Mouse (Mus musculus) hindbrain, embryonic 11.5 days (tissue): ENCODE data around the gene Gm17482. TPM values are rescaled to one million over a fixed set of nuclear protein-coding genes. Genes with fewer than 3 reads are reported as not detected.
"Not testable (repeated sequence)": the region's sequence is repeated elsewhere in the genome, so short reads cannot be mapped to it uniquely, and the experiment has no call there.

Source experiments
- ATAC-seq: fragments of 200-750 bp; cut with Nextera tagmentation; 2 replicates; pipeline ENCODE4 v1.8.0; 2017; ENCODE audit warnings: mild to moderate bottlenecking, moderate TSS enrichment, moderate library complexity; ENCODE audit not compliant: low FRiP score
- DNase-seq: peaks from one replicate; pipeline ENCODE4 v3.0.0-alpha.2; 2015; ENCODE audit warnings: low spot score
- H3K27ac ChIP-seq: fragments of 300-500 bp; sonication (generic); 2 replicates; pipeline ENCODE4 v1.5.1; 2014; ENCODE audit warnings: mild to moderate bottlenecking, low read depth, low read length
- H3K27me3 ChIP-seq: fragments of 300-500 bp; sonication (generic); 2 replicates; pipeline ENCODE4 v1.6.1; 2014; ENCODE audit warnings: mild to moderate bottlenecking, low read length, moderate library complexity, mixed read lengths; ENCODE audit not compliant: control insufficient read depth, insufficient read depth
- H3K36me3 ChIP-seq: fragments of 300-500 bp; sonication (generic); 2 replicates; pipeline ENCODE4 v1.6.1; 2014; ENCODE audit warnings: mild to moderate bottlenecking, low read length, moderate library complexity, mixed read lengths; ENCODE audit not compliant: control insufficient read depth, insufficient read depth
- H3K4me1 ChIP-seq: fragments of 300-500 bp; sonication (generic); replicated peaks from 2 replicates; pipeline ENCODE4 v1.6.1; 2014; ENCODE audit warnings: low read length, mixed read lengths; ENCODE audit not compliant: control insufficient read depth, insufficient read depth
- H3K4me2 ChIP-seq: fragments of 300-500 bp; sonication (generic); replicated peaks from 2 replicates; pipeline ENCODE4 v1.6.1; 2014; ENCODE audit warnings: mild to moderate bottlenecking, low read depth, low read length
- H3K4me3 ChIP-seq: fragments of 300-500 bp; sonication (generic); 2 replicates; pipeline ENCODE4 v1.5.1; 2014; ENCODE audit warnings: low read depth, low read length
- H3K9ac ChIP-seq: fragments of 300-500 bp; sonication (generic); 2 replicates; pipeline ENCODE4 v1.6.1; 2014; ENCODE audit warnings: low read depth, low read length
- H3K9me3 ChIP-seq: fragments of 300-500 bp; sonication (generic); 2 replicates; pipeline ENCODE4 v1.6.1; 2016; ENCODE audit warnings: low read length; ENCODE audit not compliant: control insufficient read depth
- WGBS: fragments of 180-500 bp; shearing (Covaris S2); extraction: QIAGEN DNeasy Blood & Tissue Kit; methylation state at CpG from one replicate; pipeline ENCODE4 v1.1.7; 2014; 5-methylcytosine and 5-hydroxymethylcytosine counted together
- polyA plus RNA-seq: library from polyadenylated mRNA; unstranded; fragments of >200 nt; fragmentation: Nextera tagmentation; extraction: Ambion mirVana; gene quantifications from 2 replicates; pipeline ENCODE4 v1.2.1, GENCODE M21; 2014

The Gm17482 gene
- polyA plus RNA-seq, 1 experiment from 2014 or later: not detected

DNA sequence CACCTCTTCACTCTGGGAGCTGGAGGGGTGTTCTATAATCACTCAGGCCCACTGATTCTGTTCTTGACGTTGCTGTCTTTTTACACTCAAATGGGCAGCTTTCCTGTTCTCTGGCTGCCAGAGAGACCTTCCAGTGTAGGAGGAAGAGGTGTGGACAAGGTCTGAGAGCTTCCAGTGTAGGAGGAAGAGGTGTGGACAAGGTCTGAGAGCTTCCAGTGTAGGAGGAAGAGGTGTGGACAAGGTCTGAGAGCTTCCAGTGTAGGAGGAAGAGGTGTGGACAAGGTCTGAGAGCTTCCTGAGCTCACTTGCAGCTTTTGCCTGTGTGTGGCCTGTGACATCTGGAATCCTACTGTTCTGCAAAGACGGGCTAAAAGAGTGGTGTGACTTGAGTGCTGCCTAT, 13.3 kb downstream of the Gm17482 start:
- H3K27me3 ChIP-seq, DNase-seq, H3K4me2 ChIP-seq, H3K4me3 ChIP-seq, H3K9me3 ChIP-seq, H3K4me1 ChIP-seq, H3K9ac ChIP-seq, H3K36me3 ChIP-seq, ATAC-seq, H3K27ac ChIP-seq: not testable (repeated sequence)
- 64% methylated on average over 2 of the region's 2 CpGs for WGBS

DNA sequence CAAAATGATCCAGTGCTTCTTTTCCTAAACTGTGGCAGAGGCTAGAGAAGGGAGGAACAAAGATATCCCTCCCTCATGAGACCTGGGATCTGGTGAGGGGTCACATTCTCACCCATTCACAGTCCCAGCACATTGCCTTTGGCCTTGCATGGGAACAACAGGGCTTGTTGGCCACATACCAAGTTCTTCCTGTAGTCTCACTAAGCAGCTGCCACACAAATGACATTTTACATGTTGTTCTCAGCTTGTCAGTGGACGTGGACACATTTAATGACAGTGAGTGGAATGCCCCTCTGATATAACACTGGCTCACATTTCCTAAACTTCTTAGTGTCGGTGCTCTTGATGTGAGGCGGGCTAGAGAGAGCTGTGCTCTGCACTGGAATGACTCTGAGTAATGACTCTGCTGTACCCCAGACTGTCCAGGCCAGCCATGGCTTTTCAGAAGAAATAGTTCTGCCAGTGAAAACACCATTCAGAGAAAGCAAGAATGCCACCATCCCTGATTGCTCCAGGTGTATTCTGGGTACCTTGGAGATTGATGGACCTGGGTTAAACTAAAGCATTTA, 14.1 kb downstream of the Gm17482 start:
- ATAC-seq (no peak), DNase-seq (no peak)
- H3K4me1 ChIP-seq: no peaks in the 10 kb centered on the region
- no peaks in the 10 kb centered on the region for H3K27me3 ChIP-seq
- no peak overlapping the region for H3K9ac ChIP-seq
- no peak overlapping the region for H3K4me3 ChIP-seq
- H3K36me3 ChIP-seq: no peaks in the 10 kb centered on the region
- no peak overlapping the region for H3K4me2 ChIP-seq
- H3K27ac ChIP-seq: no peak overlapping the region
- 84% methylated on average over 3 of the region's 3 CpGs for WGBS
- no peaks in the 10 kb centered on the region for H3K9me3 ChIP-seq

DNA sequence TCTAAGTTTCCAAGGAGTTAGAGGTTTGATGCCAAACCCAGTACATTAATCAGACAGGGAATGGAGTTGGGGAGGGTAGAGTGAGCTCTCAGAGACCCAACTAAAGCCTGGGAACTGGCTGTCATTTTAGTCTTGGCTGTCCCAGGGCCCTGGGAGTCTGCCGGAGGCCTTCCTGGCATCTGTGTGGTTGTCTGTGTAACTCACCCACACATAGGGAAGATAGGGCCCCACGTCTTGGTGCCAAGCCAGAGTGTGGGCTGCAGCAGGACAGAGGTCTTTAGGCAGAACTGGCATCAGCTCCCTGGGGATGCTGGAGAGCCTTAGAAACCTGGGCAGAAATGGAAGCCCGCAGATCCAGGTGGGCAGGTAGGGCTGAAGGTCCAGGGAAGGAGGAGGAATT, 14.8 kb downstream of the Gm17482 start:
- no peaks in the 10 kb centered on the region for H3K27me3 ChIP-seq
- no peak for ATAC-seq

DNA sequence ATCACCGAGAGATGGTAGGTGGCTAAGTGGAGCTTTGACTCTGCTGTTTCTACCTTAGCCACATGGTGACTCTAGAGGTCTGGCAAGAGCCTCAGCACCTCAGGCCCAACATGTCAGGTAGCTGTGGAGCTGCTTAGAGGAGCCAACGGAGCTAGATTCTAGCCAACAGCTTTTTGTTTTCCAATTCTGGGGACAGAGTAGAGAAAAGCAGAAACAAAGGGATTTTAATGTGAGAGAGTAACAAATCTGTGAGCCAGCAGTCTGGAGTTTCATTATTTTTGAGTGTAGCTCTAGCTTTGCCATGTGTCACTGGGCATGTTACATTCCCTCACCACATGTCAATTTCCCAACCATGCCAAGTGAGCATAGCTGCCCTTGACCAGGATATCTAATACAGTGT, 17.1 kb downstream of the Gm17482 start:
- H3K9ac ChIP-seq: no peak overlapping the region

More for the DNA sequence above, 14.8 kb downstream of the Gm17482 start:
- H3K9ac ChIP-seq: no peak overlapping the region
- H3K4me3 ChIP-seq: no peak overlapping the region
- no peak overlapping the region for H3K4me2 ChIP-seq
- H3K27ac ChIP-seq: no peak overlapping the region
- no peak for DNase-seq
- no peaks in the 10 kb centered on the region for H3K36me3 ChIP-seq
- no peaks in the 10 kb centered on the region for H3K4me1 ChIP-seq
- H3K9me3 ChIP-seq: no peaks in the 10 kb centered on the region
- WGBS: 90% methylated on average over 3 of the region's 3 CpGs

DNA sequence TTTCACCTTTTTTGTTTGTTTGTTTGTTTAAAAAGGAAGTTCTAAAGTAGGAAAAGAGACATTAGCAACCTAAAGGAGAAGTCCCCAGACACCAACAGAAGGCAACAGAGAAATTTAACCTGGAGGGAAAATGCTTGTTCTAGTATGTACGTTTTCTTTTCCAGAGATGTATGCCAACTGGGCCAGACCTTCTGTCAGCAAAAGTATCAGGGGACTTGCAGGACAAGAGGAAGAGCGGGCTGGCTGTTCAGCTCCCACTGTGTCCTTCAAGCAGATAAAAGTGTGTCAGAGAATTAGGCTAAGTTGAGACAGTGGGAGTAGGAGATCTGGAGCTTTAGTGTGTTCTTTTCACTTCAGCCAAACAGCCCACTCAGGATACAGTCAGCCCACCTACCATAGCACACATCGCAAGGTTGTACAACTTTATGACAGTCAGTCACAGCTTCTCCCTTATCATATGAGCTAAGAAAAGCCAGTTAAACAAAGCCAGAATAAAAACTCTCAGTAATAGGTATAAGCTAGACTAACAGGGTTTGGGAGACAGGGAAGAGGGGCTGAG, 18.4 kb downstream of the Gm17482 start:
- H3K4me2 ChIP-seq: no peak overlapping the region
- no peak overlapping the region for H3K27ac ChIP-seq
- no peak overlapping the region for H3K4me3 ChIP-seq
- no peaks in the 10 kb centered on the region for H3K36me3 ChIP-seq
- no peaks in the 10 kb centered on the region for H3K9me3 ChIP-seq
- 75% methylated on average over 3 of the region's 3 CpGs for WGBS
- H3K9ac ChIP-seq: no peak overlapping the region
- H3K27me3 ChIP-seq: no peaks in the 10 kb centered on the region
- DNase-seq: no peak
- ATAC-seq: no peak
- no peaks in the 10 kb centered on the region for H3K4me1 ChIP-seq

More for the DNA sequence above, 17.1 kb downstream of the Gm17482 start:
- H3K4me3 ChIP-seq: no peak overlapping the region
- ATAC-seq (no peak), DNase-seq (no peak)
- H3K4me1 ChIP-seq: no peaks in the 10 kb centered on the region
- no peaks in the 10 kb centered on the region for H3K27me3 ChIP-seq
- H3K4me2 ChIP-seq: no peak overlapping the region
- H3K27ac ChIP-seq: no peak overlapping the region
- H3K36me3 ChIP-seq: no peaks in the 10 kb centered on the region
- no peaks in the 10 kb centered on the region for H3K9me3 ChIP-seq
- 71% methylated on average over 2 of the region's 2 CpGs for WGBS

DNA sequence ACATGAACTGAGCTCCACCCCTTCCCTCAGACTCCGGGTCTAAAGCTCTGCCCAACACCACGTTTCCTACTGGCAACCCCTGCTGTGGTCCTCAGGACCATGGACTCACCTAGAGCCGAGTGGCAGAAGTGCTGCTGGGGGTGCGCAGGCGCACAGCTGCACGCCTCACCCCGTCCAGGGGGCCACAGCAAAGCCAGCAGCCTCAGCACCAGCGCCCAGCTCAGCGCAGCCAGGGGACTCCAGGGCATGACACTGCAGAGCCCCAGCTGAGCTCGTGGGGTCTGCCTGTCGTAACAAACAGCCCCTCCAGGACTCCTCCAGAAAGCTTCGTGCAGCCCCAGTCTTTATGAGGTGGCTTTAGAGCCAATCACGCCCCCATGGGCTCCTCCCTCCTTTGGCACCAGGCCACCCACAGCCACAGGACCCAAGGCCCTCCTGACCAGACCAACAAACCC, 24.4 kb downstream of the Gm17482 start:
- H3K27me3 ChIP-seq: no peaks in the 10 kb centered on the region
- no peaks in the 10 kb centered on the region for H3K9me3 ChIP-seq
- ATAC-seq (no peak), DNase-seq (peak; percentile 27)
- 5% methylated on average over 13 of the region's 13 CpGs for WGBS
- H3K4me3 ChIP-seq: no peak overlapping the region
- peak overlapping the region; percentile 17; the same call in 1 of the 2 replicates for H3K4me2 ChIP-seq
- H3K36me3 ChIP-seq: no peaks in the 10 kb centered on the region
- H3K4me1 ChIP-seq: no peaks in the 10 kb centered on the region
- no peak overlapping the region for H3K9ac ChIP-seq
- H3K27ac ChIP-seq: no peak overlapping the region

DNA sequence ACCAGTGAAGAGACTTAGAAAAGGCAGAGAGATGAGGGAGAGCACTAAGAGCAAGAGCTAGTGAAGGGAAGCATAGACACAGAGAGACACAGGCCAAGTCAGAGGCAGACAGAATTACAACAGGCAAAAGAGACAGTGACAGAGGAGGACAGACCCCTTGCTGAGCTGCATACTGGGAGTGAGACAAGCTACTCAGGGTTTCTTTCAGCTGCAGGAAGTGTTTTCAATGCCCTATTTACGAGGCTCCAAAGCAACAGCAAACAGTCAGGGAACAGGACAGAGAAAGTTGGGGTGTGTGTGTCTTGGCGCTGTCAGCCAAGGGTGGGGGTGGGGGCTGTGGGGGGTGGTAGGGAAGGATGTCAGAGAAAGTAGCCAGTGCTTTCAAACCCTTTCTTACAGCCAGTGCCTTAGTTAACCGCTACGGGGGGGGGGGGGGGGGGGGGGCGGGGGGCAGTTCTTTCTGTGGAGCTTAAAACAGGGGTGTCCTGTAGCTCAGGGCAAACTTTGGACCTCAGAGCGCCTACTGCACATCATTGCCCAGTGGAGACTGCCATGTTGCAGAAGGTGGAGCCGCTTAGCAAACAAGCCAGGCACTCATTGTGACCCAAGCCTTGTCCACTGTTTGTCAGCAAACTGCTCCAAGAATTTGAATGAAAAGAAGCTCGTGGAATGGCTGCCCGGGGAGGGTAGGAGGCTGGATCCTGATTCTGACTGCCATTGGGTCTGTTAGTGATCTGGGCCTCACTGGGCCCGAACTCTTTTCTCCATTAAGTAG, 25.1 kb downstream of the Gm17482 start, which contains the start of gene Timp4:
Gene Timp4, minus strand, starts transcription at position 107 of the 775 bp plus-strand sequence.
- DNase-seq: peak; percentile 33

DNA sequence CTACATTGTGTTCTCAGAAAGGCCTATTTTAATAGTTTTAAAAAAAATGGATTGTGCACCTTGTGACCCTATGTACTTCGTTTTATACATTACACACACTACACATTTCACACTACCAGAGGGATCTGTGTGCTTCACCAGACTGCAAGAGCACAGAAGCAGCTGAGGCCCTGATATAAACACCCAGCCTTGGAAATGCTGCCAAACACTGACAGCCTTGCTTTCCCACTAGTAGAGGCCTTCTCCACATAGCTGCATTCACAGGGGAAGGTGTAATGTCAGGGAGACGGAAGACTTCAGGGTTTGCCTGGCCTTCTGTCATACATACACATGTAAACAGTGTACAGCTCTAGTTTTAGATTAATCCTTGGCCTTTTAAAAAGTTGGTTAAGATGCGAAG, 28.0 kb downstream of the Gm17482 start:
- Histone ChIP-seq H3K36me3 (no peaks in the 10 kb centered on the region), H3K27ac (no peak overlapping the region), H3K9me3 (no peaks in the 10 kb centered on the region), H3K4me1 (no peaks in the 10 kb centered on the region), H3K4me3 (no peak overlapping the region), H3K9ac (no peak overlapping the region), H3K4me2 (no peak overlapping the region), H3K27me3 (no peaks in the 10 kb centered on the region)
- WGBS: 88% methylated on average over 3 of the region's 3 CpGs
- ATAC-seq (no peak), DNase-seq (no peak)

More for the DNA sequence above, 25.1 kb downstream of the Gm17482 start, which contains the start of gene Timp4:
- no peaks in the 10 kb centered on the region for H3K9me3 ChIP-seq
- H3K36me3 ChIP-seq: no peaks in the 10 kb centered on the region
- peak within 1 kb of the TSS; percentile 17; the same call in 1 of the 2 replicates for H3K4me2 ChIP-seq
- H3K4me3 ChIP-seq: no peak within 1 kb of the TSS
- H3K4me1 ChIP-seq: no peaks in the 10 kb centered on the region
- H3K9ac ChIP-seq: no peak within 1 kb of the TSS
- ATAC-seq: no peak
- no peak within 1 kb of the TSS for H3K27ac ChIP-seq
- H3K27me3 ChIP-seq: no peaks in the 10 kb centered on the region
- WGBS: 26% methylated on average over 7 of the region's 10 CpGs
